Mouse (Mus musculus) brain, embryonic 18.5 days (tissue): ENCODE measurements at regions not wholly inside any gene's neighbourhood (a gene's known extent, or its start where the extent isn't known, plus 50 kb on each side); places are given as distances from the start of the nearest gene placed in this dataset.

Experiments used
- DNase-seq: peaks from one replicate; pipeline ENCODE4 v3.0.0-alpha.2; 2012; ENCODE audit warnings: low read depth, low spot score

DNA sequence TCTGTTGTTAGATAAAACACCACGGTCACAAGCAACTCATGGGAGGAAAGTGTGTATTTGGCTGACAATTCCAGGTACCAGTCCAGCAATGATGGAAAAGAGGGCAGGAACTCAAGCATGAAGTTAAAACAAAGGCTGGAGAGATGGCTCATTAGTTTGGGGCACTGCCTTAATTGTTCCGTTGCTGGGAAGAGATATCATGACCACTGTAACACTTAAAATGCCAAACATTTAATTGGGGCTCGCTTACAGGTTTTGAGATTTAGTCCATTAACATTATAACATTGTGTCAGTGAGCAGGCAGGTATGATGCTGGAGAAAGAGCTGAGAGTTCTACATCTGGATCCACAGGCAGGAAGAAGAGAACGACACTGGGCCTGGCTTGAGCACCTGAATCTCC lies 782.0 kb upstream of the Celf2 start:
- no peak for DNase-seq

DNA sequence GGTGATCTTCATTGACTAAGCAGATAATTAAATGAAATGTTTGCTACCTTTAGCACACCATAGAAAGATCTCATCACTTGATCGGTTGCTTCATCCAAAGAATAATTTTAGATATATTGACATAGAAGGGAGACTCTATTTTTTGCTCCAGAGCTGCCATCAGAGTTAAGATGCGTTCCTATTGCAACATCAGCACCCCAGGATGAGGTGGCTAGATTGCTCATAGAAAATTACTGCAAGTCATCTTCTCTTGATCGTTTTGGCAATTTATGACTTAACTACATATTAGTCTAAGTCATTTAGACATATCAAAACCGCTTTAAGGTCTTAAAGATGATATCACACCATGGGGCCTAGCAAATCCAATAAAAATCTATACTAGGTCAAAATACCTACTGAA lies 778.0 kb upstream of the Celf2 start:
- DNase-seq, result no peak

DNA sequence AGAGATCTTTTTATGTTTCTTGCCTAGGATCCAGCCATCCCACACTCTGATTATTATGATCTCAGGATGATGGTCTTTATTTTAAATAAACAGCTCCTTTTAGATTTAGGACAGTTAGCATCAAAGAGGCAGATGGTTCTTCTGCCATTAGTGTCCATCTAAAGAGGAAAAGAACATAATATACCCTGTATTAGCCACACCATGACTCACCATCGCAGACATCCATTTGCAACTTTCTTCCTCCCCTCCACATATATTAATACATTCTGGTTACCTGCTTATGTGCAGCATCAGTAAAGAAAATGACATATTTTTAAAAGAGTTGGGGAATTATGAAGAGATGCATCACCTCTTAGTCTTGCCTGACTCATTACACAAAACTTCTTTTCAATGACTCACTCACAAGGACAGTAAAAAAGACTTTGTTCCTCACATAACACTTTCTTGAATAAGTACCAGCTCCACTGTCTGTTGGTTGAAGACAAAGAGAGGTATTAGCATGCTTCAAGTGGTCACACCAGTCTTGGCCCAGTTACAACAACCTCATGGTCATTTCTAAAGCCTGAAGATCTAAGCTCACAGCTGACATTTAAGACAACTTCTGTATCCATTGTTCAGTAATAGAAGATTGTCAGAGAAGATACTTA lies 766.9 kb upstream of the Celf2 start:
- DNase-seq, result no peak
